Mouse (Mus musculus) neural tube, embryonic 10.5 days (tissue): Measurements from ENCODE around the gene Gpr137.

ENCODE experiments used
- DNase-seq: peaks from one replicate; pipeline ENCODE4 v3.0.0-alpha.2; 2017; ENCODE audit warnings: low spot score; ENCODE audit errors: extremely low spot score

The Gpr137 gene

GRCm38 (mm10) chr19:6973581-6974190, 31.4 kb upstream of the Gpr137 start:
- DNase-seq = no peak

GRCm38 (mm10) chr19:6972247-6972917, 30.1 kb upstream of the Gpr137 start:
- no peak for DNase-seq

GRCm38 (mm10) chr19:6971644-6972043, 29.4 kb upstream of the Gpr137 start:
- DNase-seq = no peak

- no peak for DNase-seq
Observed at GRCm38 (mm10) chr19:6970460-6971085, 28.3 kb upstream of the Gpr137 start.

- peak; percentile 80 for DNase-seq
Observed at GRCm38 (mm10) chr19:6969665-6970381, 27.5 kb upstream of the Gpr137 start.

- DNase-seq = no peak
Observed at GRCm38 (mm10) chr19:6969291-6969664, 27.0 kb upstream of the Gpr137 start.

GRCm38 (mm10) chr19:6968491-6969271, 26.4 kb upstream of the Gpr137 start:
- no peak for DNase-seq

GRCm38 (mm10) chr19:6956461-6956860, 14.2 kb upstream of the Gpr137 start:
- no peak for DNase-seq

GRCm38 (mm10) chr19:6955424-6955823, 13.1 kb upstream of the Gpr137 start:
- no peak for DNase-seq

- no peak for DNase-seq
Observed at GRCm38 (mm10) chr19:6954046-6954445, 11.8 kb upstream of the Gpr137 start.

GRCm38 (mm10) chr19:6952712-6953037, 10.4 kb upstream of the Gpr137 start:
- no peak for DNase-seq

- peak; percentile 72 for DNase-seq
Observed at GRCm38 (mm10) chr19:6951994-6952711, 9.9 kb upstream of the Gpr137 start.

- peak; percentile 91 for DNase-seq
Observed at GRCm38 (mm10) chr19:6951381-6951968, 9.2 kb upstream of the Gpr137 start.

- DNase-seq = peak; percentile 75
Observed at GRCm38 (mm10) chr19:6950613-6951153, 8.4 kb upstream of the Gpr137 start.

- DNase-seq = no peak
Observed at GRCm38 (mm10) chr19:6949951-6950350, 7.7 kb upstream of the Gpr137 start.

GRCm38 (mm10) chr19:6949532-6949931, 7.3 kb upstream of the Gpr137 start:
- DNase-seq = no peak

- DNase-seq = no peak
Observed at GRCm38 (mm10) chr19:6948186-6948585, 5.9 kb upstream of the Gpr137 start.

GRCm38 (mm10) chr19:6947742-6948141, 5.5 kb upstream of the Gpr137 start:
- no peak for DNase-seq

- DNase-seq = no peak
Observed at GRCm38 (mm10) chr19:6943709-6944108, 1.4 kb upstream of the Gpr137 start.

- DNase-seq = no peak
Observed at GRCm38 (mm10) chr19:6942764-6943163, 484 bp upstream of the Gpr137 start.
